Mouse (Mus musculus) heart, adult 2 months (tissue): ENCODE measurements at regions not wholly inside any gene's neighbourhood (a gene's known extent, or its start where the extent isn't known, plus 50 kb on each side); places are given as distances from the start of the nearest gene placed in this dataset.

Experiments used
- CTCF ChIP-seq: fragments of 200-600 bp; IDR thresholded peaks from 2 replicates; pipeline ENCODE4 v1.8.1; 2022; ENCODE audit warnings: antibody characterized with exemption, mild to moderate bottlenecking, moderate library complexity
- EP300 ChIP-seq: fragments of 200-500 bp; IDR thresholded peaks from 2 replicates; pipeline ENCODE4 v1.6.1; 2011; ENCODE audit warnings: low read depth, low read length, control low read depth; ENCODE audit not compliant: insufficient read depth
- POLR2A ChIP-seq: fragments of 200-500 bp; IDR thresholded peaks from 2 replicates; pipeline ENCODE4 v1.6.1; 2011; ENCODE audit warnings: mild to moderate bottlenecking, low read depth, low read length, control low read depth; ENCODE audit not compliant: insufficient read depth

DNA sequence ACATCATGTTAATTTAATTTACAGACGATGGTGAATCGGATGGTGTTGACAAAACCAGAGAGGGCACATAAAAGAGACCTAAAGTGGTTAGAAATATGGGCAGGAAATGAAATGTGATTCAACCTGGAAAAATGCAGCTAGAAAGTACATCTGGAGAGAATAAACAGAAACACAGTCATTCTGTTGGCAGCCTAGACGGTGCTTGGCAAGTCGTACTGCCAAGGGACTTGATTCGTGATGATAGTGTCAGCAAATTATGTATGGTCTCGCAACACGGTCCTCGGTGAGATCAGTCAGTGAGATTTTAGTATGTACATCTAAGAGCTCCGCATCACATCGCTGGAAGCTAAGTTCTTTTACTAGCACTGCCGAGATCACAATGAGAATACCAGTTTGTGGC, 338.3 kb upstream of the Pmfbp1 start:
- TF ChIP-seq POLR2A (no peak), CTCF (no peak), EP300 (no peak)
